Mouse (Mus musculus): Measurements from ENCODE around the gene Arl4d. TPM values are rescaled to one million over a fixed set of nuclear protein-coding genes. Genes with fewer than 3 reads are reported as not detected.
A peak's percentile ranks its signal among the peaks of the same experiment; 100 is the strongest.
"Not testable (repeated sequence)": the region's sequence is repeated elsewhere in the genome, so short reads cannot be mapped to it uniquely, and the experiment has no call there.

Arl4d gene
- polyA plus RNA-seq, 1 experiment from 2014 or later: 1.7 TPM

- peak; percentile 85 for ATAC-seq (ENCODE audit: insufficient number of reproducible peaks, low FRiP score, low TSS enrichment, low read depth)
- H3K27me3 ChIP-seq (ENCODE audit: control insufficient read depth, insufficient read depth, low read length): no peaks in the 10 kb centered on the region
- peak within 1 kb of the TSS; percentile 39 for H3K4me3 ChIP-seq (ENCODE audit: low read depth, low read length)
- H3K27ac ChIP-seq (replicated peaks; ENCODE audit: low read depth, low read length): peak within 1 kb of the TSS; percentile 99
- peak within 1 kb of the TSS; percentile 67 for H3K4me2 ChIP-seq (ENCODE audit: low read depth, severe bottlenecking)
- H3K4me1 ChIP-seq (ENCODE audit: control insufficient read depth, insufficient read depth, low read length): no peaks in the 10 kb centered on the region
- WGBS: under 1% methylated on average over 32 of the region's 34 CpGs
- H3K36me3 ChIP-seq (ENCODE audit: control insufficient read depth, insufficient read depth, low read length): no peaks in the 10 kb centered on the region
- DNase-seq (ENCODE audit: low spot score): peak; percentile 92
- no peaks in the 10 kb centered on the region for H3K9me3 ChIP-seq (ENCODE audit: control insufficient read depth, low read length)
- H3K9ac ChIP-seq (ENCODE audit: low read length): peak within 1 kb of the TSS; percentile 69
Measured at GRCm38 (mm10) chr11:101626995-101627856, 38.1 kb upstream of the Arl4d start, which contains the start of gene Rdm1. TSS of gene Rdm1 (plus strand) at chr11:101627195.

- H3K36me3 ChIP-seq (ENCODE audit: control insufficient read depth, insufficient read depth, low read length): no peaks in the 10 kb centered on the region
- peak; percentile 94 for DNase-seq (ENCODE audit: low spot score)
- WGBS: under 1% methylated on average over 33 of the region's 33 CpGs
Measured at GRCm38 (mm10) chr11:101627857-101628559, 37.3 kb upstream of the Arl4d start.

GRCm38 (mm10) chr11:101628733-101629417 lies 36.5 kb upstream of the Arl4d start:
- not testable (repeated sequence) for H3K36me3 ChIP-seq (ENCODE audit: control insufficient read depth, insufficient read depth, low read length); H3K27me3 ChIP-seq (ENCODE audit: control insufficient read depth, insufficient read depth, low read length); H3K9ac ChIP-seq (ENCODE audit: low read length); H3K9me3 ChIP-seq (ENCODE audit: control insufficient read depth, low read length); ATAC-seq (ENCODE audit: insufficient number of reproducible peaks, low FRiP score, low TSS enrichment, low read depth); H3K27ac ChIP-seq (replicated peaks; ENCODE audit: low read depth, low read length); DNase-seq (ENCODE audit: low spot score); H3K4me1 ChIP-seq (ENCODE audit: control insufficient read depth, insufficient read depth, low read length)
- 64% methylated on average over 4 of the region's 5 CpGs for WGBS
- Histone ChIP-seq H3K4me2 (ENCODE audit: low read depth, severe bottlenecking) (peak overlapping the region; percentile 67; the same call in 1 of the 2 replicates), H3K4me3 (ENCODE audit: low read depth, low read length) (peak overlapping the region; percentile 39; the same call in 1 of the 2 replicates)

More at GRCm38 (mm10) chr11:101627857-101628559, 37.3 kb upstream of the Arl4d start:
- H3K9ac ChIP-seq (ENCODE audit: low read length): peak overlapping the region; percentile 69
- no peaks in the 10 kb centered on the region for H3K27me3 ChIP-seq (ENCODE audit: control insufficient read depth, insufficient read depth, low read length)
- peak overlapping the region; percentile 67 for H3K4me2 ChIP-seq (ENCODE audit: low read depth, severe bottlenecking)
- H3K9me3 ChIP-seq (ENCODE audit: control insufficient read depth, low read length): no peaks in the 10 kb centered on the region
- ATAC-seq (ENCODE audit: insufficient number of reproducible peaks, low FRiP score, low TSS enrichment, low read depth): peak; percentile 60
- H3K4me3 ChIP-seq (ENCODE audit: low read depth, low read length): peak overlapping the region; percentile 39
- H3K4me1 ChIP-seq (ENCODE audit: control insufficient read depth, insufficient read depth, low read length): no peaks in the 10 kb centered on the region
- peak overlapping the region; percentile 98 for H3K27ac ChIP-seq (replicated peaks; ENCODE audit: low read depth, low read length)

- no peak overlapping the region for H3K4me2 ChIP-seq (ENCODE audit: low read depth, severe bottlenecking)
- no peaks in the 10 kb centered on the region for H3K4me1 ChIP-seq (ENCODE audit: control insufficient read depth, insufficient read depth, low read length)
- no peaks in the 10 kb centered on the region for H3K9me3 ChIP-seq (ENCODE audit: control insufficient read depth, low read length)
- no peaks in the 10 kb centered on the region for H3K36me3 ChIP-seq (ENCODE audit: control insufficient read depth, insufficient read depth, low read length)
- H3K4me3 ChIP-seq (ENCODE audit: low read depth, low read length): no peak overlapping the region
- no peaks in the 10 kb centered on the region for H3K27me3 ChIP-seq (ENCODE audit: control insufficient read depth, insufficient read depth, low read length)
- no peak for DNase-seq (ENCODE audit: low spot score)
- 77% methylated on average over 10 of the region's 10 CpGs for WGBS
- no peak for ATAC-seq (ENCODE audit: insufficient number of reproducible peaks, low FRiP score, low TSS enrichment, low read depth)
- H3K27ac ChIP-seq (replicated peaks; ENCODE audit: low read depth, low read length): no peak overlapping the region
- no peak overlapping the region for H3K9ac ChIP-seq (ENCODE audit: low read length)
Measured at GRCm38 (mm10) chr11:101635660-101636059, 29.7 kb upstream of the Arl4d start.

GRCm38 (mm10) chr11:101639761-101640160 lies 25.6 kb upstream of the Arl4d start:
- no peak overlapping the region for H3K4me2 ChIP-seq (ENCODE audit: low read depth, severe bottlenecking)
- no peak overlapping the region for H3K9ac ChIP-seq (ENCODE audit: low read length)
- H3K27me3 ChIP-seq (ENCODE audit: control insufficient read depth, insufficient read depth, low read length): no peaks in the 10 kb centered on the region
- no peak overlapping the region for H3K27ac ChIP-seq (replicated peaks; ENCODE audit: low read depth, low read length)
- ATAC-seq (ENCODE audit: insufficient number of reproducible peaks, low FRiP score, low TSS enrichment, low read depth): no peak
- WGBS: 93% methylated on average over 4 of the region's 4 CpGs
- H3K36me3 ChIP-seq (ENCODE audit: control insufficient read depth, insufficient read depth, low read length): no peaks in the 10 kb centered on the region
- H3K4me3 ChIP-seq (ENCODE audit: low read depth, low read length): no peak overlapping the region
- no peaks in the 10 kb centered on the region for H3K9me3 ChIP-seq (ENCODE audit: control insufficient read depth, low read length)
- DNase-seq (ENCODE audit: low spot score): no peak
- no peaks in the 10 kb centered on the region for H3K4me1 ChIP-seq (ENCODE audit: control insufficient read depth, insufficient read depth, low read length)

GRCm38 (mm10) chr11:101640857-101641709 lies 24.3 kb upstream of the Arl4d start:
- 5% methylated on average over 50 of the region's 53 CpGs for WGBS
- H3K4me1 ChIP-seq (ENCODE audit: control insufficient read depth, insufficient read depth, low read length); H3K9me3 ChIP-seq (ENCODE audit: control insufficient read depth, low read length); H3K27me3 ChIP-seq (ENCODE audit: control insufficient read depth, insufficient read depth, low read length); H3K36me3 ChIP-seq (ENCODE audit: control insufficient read depth, insufficient read depth, low read length): not testable (repeated sequence)
- H3K4me2 ChIP-seq (ENCODE audit: low read depth, severe bottlenecking): peak overlapping the region; percentile 40
- H3K9ac ChIP-seq (ENCODE audit: low read length): peak overlapping the region; percentile 50
- ATAC-seq (ENCODE audit: insufficient number of reproducible peaks, low FRiP score, low TSS enrichment, low read depth) (peak; percentile 56; the same call in 1 of the 2 replicates), DNase-seq (ENCODE audit: low spot score) (peak; percentile 83)
- peak overlapping the region; percentile 27 for H3K4me3 ChIP-seq (ENCODE audit: low read depth, low read length)
- H3K27ac ChIP-seq (replicated peaks; ENCODE audit: low read depth, low read length): peak overlapping the region; percentile 73; the same call in 1 of the 2 replicates

- not testable (repeated sequence) for H3K9me3 ChIP-seq (ENCODE audit: control insufficient read depth, low read length); H3K4me1 ChIP-seq (ENCODE audit: control insufficient read depth, insufficient read depth, low read length); H3K36me3 ChIP-seq (ENCODE audit: control insufficient read depth, insufficient read depth, low read length); H3K9ac ChIP-seq (ENCODE audit: low read length); H3K4me3 ChIP-seq (ENCODE audit: low read depth, low read length); H3K4me2 ChIP-seq (ENCODE audit: low read depth, severe bottlenecking); H3K27me3 ChIP-seq (ENCODE audit: control insufficient read depth, insufficient read depth, low read length)
- ATAC-seq (ENCODE audit: insufficient number of reproducible peaks, low FRiP score, low TSS enrichment, low read depth) (peak; percentile 88), DNase-seq (ENCODE audit: low spot score) (peak; percentile 75)
- H3K27ac ChIP-seq (replicated peaks; ENCODE audit: low read depth, low read length): peak overlapping the region; percentile 73; the same call in 1 of the 2 replicates
- 6% methylated on average over 13 of the region's 26 CpGs for WGBS
Measured at GRCm38 (mm10) chr11:101641710-101642642, 23.4 kb upstream of the Arl4d start.

Measured in limb, embryonic 11.5 days (tissue).